Mouse (Mus musculus) neural tube, embryonic 10.5 days (tissue): ENCODE data around the gene Panx2.

Experiments used
- DNase-seq: peaks from one replicate; pipeline ENCODE4 v3.0.0-alpha.2; 2017; ENCODE audit warnings: low spot score; ENCODE audit errors: extremely low spot score

Gene Panx2

DNA sequence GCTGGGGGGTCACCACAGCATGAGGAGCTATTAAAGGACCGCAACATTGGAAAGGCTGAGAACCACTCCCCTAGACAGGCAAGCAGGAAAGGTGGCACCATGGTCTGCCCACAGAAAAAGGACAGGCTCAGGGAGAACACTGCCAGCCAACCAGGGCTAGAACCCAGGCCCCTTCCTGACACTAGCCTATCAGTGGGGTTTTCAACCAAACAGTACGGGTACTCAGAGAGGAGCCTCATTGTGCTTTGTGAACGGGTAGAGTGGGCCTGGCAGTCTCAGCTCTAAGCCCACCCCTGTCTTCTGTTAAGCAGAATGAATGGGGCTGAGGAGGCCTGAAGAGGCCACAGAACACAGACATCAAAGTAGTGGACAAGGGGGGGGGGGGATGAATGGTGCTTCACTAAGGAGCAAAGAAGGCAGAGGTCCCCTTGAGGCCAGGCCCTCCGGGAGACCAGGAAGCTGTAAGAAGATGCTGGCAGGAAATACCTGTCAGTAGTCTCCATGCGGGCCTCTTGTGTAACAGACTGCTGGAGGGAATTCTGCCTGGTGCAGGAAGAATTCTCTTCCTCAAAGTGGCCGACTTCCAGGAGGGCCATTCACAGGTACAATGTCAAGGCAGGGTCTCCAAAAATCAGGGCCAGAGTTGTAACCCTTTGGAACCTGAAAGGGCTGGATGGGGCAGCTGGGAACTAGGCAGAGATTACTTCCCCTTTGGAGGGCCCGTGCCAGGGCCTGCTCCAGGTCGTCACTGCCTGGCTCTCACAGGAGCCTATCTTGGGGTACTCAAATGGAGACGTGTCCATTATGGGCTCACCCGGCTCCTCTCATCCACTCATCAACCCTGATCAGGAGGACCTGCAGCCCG, 15.3 kb downstream of the Panx2 start, which contains the start of gene Trabd:
Gene Trabd (plus strand): TSS at position 512 of the 865 bp plus-strand sequence.
- DNase-seq: no peak

DNA sequence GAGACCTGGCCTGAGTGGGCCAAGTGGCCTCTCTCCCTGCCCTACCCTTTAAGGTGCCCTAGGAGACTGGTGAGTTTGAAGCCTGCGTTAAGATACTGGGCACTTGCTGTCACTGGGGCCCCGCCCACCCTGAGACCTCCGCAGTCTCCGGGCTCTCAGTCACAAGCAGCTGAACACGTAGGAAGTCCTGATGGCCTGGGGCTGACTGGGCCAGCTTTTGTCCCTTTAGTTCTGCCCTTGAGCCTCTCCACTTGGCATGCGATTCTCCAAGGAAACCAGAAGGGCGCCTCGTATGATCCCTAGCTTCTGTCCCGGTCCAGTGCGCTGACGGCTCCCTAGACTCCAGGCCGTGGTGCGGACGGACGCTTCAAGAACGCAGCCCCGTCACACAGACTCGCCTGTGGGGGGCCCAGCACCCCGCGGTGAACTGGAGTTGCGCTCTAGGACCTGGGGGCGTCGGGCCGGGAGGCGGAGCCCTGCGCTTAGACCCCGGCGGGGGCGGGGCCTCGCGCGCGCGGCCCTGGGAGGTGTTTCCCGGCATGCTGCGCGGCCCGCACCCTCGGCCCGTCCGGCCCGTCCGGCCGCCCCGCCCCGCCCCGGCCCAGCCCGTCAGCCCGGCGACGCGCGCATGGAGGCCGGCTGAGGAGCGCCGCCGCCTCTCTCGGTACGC, 16.1 kb downstream of the Panx2 start:
- peak; percentile 89 for DNase-seq

- peak; percentile 74 for DNase-seq
These were observed 16.7 kb downstream of the Panx2 start for GRCm38 (mm10) chr15:89076156-89076731.

DNA sequence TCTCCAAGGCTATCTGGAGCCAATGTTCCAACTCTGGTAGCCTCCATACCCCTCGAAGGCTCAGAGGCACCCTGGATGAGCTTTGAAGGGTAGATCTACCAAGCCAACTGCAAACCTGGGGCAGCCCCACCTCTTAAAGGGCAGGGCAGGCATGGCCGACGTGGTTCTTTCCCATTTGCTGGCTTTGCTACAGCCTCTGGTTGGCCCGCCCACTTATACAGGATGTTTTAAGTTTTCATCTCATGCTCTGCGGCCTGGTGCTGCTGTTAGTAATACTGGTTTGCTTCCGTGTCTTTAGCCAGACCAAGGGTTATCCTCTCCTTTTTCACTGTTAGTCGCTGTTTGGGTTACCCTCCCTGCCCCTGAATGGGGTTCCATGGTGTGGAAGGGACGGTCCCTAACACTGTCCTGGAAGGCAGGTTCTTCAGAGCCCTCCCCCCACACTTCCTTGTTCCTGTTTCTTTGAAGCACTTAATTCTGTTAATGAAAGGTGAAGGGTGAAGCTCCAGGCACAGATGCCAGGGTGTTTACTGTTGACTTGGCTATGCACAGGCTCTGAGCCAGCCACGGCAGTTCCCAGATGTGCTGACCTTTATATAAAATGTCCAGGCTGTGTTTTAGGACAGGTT, 18.8 kb downstream of the Panx2 start:
- no peak for DNase-seq

DNA sequence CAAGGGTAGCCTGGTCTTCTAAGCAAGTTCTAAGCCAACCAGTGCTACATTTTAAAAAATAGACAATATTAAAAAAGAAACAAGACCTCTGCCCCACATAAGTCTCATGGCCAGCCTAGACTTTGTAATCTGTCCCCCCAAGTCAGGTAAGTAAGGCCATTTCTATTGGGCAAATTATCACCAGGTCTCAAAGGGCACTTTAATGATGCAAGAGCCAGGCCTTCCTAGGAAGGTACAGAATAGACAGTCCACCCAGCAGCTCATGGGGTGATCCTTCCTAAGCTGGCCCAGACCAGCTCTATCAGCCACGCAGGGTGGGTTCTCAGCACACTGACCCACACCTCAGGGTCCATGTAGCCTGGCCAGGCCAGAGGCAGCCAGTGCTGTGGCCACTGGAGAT, 24.4 kb downstream of the Panx2 start:
- no peak for DNase-seq

DNA sequence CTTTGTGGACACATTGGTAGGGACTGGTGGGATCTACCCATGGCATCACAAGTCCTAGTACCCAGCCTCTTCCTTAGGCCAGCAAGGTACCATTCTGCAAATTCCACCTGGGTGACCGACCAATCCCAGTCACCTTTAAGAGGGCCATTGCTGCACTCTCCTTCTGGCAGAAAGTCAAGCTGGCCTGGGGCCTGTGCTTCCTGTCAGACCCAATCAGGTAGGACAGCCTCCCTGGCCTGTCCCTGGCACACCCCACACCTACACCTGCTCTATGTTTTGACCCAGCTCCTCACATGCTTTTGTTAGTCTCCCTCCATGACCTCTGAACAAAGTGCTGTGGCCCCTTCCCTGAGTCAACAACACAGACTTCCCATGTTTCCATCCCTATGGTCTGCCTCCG, 25.3 kb downstream of the Panx2 start:
- DNase-seq: no peak

DNA sequence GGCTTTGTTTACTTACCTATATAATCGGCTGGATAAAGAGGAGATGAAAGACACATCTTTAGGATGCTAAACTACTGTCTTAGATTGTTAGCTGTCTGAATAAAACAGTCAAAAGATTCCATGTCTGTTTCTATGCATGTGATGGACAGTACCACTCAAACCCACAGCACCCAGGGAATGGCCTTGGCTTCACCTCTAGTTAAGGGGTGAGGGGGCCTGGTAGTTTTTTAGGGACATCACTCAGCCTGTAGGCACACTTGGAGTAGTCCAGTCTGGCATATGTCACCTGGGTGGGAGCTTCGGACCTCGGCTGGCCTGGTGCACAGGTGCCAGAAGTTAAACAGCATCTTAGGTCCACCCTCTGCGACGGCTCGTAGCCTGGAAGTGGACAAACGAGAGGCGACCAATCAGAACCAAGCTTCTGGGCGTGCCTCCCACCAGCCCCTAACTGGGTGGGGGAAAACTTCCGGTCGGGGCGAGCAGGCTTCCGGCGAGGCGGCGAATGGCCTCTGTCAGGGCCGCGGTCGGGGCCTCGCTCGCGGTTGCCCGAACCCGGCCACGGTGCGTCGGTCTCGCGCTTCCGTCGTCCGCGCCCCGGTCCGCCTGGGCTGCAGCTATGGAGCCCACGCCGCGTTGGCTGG, 29.2 kb downstream of the Panx2 start, which contains the start of gene Selenoo:
Gene Selenoo (plus strand): TSS at position 478 of the 641 bp plus-strand sequence.
- DNase-seq: peak; percentile 90

DNA sequence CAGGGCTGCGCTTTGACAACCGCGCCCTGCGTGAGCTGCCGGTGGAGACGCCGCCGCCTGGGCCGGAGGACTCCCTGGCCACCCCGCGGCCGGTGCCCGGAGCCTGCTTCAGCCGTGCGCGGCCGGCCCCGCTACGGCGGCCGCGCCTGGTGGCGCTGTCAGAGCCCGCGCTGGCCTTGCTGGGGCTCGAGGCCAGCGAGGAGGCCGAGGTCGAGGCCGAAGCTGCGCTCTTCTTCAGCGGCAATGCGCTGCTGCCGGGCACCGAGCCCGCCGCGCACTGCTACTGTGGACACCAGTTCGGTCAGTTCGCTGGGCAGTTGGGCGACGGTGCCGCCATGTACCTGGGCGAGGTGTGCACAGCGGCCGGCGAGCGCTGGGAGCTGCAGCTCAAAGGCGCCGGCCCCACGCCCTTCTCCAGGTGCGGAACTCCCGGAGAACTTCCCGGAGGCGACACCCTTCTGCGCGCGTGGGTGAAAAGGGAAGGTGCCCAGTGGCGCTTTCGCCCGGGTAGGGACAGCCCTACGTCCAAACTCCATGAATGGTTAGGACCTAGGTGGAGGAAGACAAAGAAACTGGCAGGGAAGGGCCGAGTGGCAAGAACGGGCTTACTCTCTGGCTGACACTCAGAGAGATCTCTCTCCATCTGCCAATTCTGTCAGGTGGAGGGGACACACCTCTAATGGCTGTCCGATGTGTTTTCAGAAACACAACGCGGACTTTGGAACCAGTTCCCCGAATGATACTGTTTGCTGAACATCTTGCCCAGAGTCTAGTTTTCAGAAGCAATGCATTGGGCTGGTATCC, 29.9 kb downstream of the Panx2 start:
- no peak for DNase-seq

DNA sequence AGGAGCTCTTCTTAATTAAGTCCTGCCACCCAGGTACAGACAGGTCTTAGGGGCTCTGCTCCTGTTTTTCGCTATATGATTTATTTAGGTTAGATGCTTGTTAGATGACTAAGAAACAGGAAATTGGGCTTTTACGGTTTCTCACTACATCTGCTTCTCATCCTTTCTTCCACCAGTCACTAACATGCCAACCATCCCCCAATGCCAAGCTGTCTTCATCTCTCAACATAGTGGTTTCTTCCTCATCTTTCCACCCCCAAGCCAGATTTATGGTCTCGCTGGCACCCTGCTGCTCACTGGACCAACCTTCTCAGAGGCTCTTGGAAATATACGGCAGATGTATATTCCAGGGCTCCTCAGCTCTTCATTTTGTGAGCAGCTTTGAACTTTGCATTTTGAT, 31.1 kb downstream of the Panx2 start:
- no peak for DNase-seq

- DNase-seq: no peak
These were observed 32.6 kb downstream of the Panx2 start for GRCm38 (mm10) chr15:89092181-89092580.

- no peak for DNase-seq
These were observed 37.9 kb downstream of the Panx2 start for GRCm38 (mm10) chr15:89097450-89097849.

DNA sequence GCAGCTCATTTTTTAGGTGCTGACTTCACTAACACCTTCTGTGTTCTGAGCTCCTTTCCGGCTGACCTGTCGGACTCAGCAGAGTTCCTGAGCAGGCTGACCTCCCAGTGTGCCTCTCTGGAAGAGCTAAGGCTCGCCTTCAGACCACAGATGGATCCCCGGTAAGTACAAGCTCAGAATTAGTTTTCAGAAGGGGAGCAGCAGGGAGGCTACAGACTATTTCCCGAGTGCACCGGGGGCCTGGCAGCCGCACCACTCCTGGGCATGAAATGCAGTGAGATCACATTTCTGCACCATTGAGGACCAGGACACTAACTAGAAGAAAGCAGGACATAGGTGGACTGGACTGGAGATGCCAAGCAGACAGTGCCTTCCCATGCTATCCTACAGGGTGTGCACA, 39.1 kb downstream of the Panx2 start:
- DNase-seq: no peak

DNA sequence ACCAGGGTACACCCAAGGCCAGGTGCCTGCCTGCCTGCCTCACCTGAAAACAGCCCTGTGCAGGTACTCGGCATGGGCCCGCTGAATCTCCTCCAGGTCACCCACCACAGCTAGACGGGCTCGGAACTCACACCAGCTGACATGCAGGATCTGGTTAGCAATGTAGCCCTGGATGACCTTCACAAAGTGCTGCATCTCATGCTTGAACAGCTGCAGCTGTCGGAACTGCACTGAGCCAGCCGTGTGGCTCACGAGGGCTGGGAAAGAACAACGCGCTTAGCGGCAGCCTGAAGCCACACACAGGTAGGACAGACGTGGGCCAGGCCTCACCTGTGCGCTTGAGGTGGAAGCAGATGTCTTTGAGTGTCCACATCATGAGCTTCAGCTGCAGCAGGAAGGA, 41.3 kb downstream of the Panx2 start:
- no peak for DNase-seq

DNA sequence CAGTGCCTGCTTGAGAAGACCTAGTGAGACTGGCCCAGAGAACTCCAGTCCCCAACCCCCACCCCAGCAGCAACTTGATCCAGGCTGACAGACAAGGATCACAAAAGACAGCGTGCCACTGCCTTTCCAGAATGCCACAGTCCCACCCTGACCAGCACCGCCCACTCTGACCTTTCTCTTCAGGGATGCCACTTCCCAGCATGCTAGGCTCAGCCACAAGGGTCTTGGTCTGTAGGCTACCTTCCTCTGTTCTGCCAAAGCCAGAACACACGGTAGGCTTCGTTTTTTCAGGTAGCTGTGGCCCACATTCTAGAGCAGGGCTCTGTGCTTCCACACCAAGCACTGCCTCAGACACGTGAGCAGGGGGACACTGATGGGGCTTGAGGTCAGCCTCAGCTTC, 43.1 kb downstream of the Panx2 start:
- DNase-seq: no peak

GRCm38 (mm10) chr15:89103921-89104320, 44.4 kb downstream of the Panx2 start:
- DNase-seq: no peak

GRCm38 (mm10) chr15:89104425-89104824, 44.9 kb downstream of the Panx2 start:
- no peak for DNase-seq

DNA sequence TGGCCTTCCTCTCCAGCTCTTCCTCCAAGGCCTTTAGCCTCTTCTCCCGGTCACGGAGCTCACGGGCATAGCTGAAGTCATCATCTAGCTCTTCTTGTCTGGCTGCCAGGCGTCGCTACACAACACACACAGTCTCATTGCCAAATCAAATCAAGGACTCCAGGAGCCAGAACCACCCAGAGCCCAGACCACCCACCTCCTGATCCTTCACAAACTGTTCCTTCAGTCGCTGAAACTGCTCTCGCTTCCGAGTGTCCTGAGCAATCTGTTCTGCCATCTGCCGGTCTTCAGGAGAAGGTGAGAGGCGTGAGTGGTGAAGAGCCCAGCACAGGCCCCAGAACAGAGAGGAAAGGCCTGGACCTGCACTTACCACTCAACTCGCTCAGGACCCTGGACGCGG, 46.5 kb downstream of the Panx2 start:
- DNase-seq: no peak

DNA sequence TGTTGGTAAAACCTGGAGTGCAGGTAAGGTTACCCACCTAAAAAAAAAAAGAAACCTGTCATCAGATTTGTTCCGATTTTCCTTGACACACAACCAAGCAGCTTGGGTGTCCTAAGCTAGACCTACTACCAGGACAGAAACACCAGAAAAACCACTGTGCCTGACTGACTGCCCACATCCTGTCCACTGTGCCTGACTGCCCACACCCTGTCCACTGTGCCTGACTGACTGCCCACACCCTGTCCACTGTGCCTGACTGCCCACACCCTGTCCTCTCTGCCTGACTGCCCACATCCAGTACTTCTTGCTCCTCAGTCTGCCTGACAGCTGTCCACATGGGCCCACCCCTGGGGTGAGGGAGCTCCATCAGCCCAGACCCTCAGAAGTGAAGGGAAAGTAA, 47.4 kb downstream of the Panx2 start:
- no peak for DNase-seq

DNA sequence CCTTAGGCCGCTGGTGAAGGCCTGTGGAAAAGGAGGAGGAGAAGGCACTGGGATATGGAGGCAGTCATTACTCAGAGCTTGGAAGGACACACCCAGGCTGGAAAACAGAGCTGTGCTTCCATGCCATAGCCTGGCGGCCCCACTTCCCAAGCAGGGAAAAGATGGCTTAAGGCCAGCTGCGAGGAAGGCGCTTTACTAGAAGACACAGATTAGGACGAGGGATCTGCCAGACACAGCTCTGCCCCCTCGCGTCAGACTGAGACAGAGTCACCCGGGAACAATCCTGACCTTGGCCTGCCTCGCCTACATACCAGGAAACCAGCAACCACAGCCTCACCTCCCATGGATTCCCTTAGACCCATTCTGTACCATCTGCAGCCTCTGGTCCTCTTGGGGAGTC, 50.6 kb downstream of the Panx2 start:
- DNase-seq: no peak

GRCm38 (mm10) chr15:89118007-89118406, 58.5 kb downstream of the Panx2 start:
- no peak for DNase-seq
